Mouse (Mus musculus) heart, embryonic 15.5 days (tissue): Measurements from ENCODE around the gene Kcnq1. TPM values are rescaled to one million over a fixed set of nuclear protein-coding genes. Genes with fewer than 3 reads are reported as not detected.

Source experiments
- ATAC-seq: fragments of 200-750 bp; cut with Nextera tagmentation; replicated peaks from 2 replicates; pipeline ENCODE4 v1.8.0; 2017; ENCODE audit warnings: low read depth, moderate TSS enrichment; ENCODE audit not compliant: insufficient number of reproducible peaks, insufficient read depth, low FRiP score
- H3K27ac ChIP-seq: fragments of 300-500 bp; sonication (generic); 2 replicates; pipeline ENCODE4 v1.5.1; 2015; ENCODE audit warnings: mild to moderate bottlenecking, inconsistent platforms
- H3K27me3 ChIP-seq: fragments of 300-500 bp; sonication (generic); 2 replicates; pipeline ENCODE4 v1.6.1; 2015; ENCODE audit warnings: inconsistent platforms
- H3K36me3 ChIP-seq: fragments of 300-500 bp; sonication (generic); 2 replicates; pipeline ENCODE4 v1.6.1; 2015; ENCODE audit warnings: mild to moderate bottlenecking, inconsistent platforms
- H3K4me1 ChIP-seq: fragments of 300-500 bp; sonication (generic); replicated peaks from 2 replicates; pipeline ENCODE4 v1.6.1; 2015; ENCODE audit warnings: inconsistent platforms
- H3K4me2 ChIP-seq: fragments of 300-500 bp; sonication (generic); 2 replicates; pipeline ENCODE4 v1.6.1; 2015; ENCODE audit warnings: inconsistent platforms, mild to moderate bottlenecking, moderate library complexity
- H3K4me3 ChIP-seq: fragments of 300-500 bp; sonication (generic); 2 replicates; pipeline ENCODE4 v1.5.1; 2015; ENCODE audit warnings: mild to moderate bottlenecking, inconsistent platforms
- H3K9ac ChIP-seq: fragments of 300-500 bp; sonication (generic); 2 replicates; pipeline ENCODE4 v1.6.1; 2015; ENCODE audit warnings: mild to moderate bottlenecking, inconsistent platforms
- H3K9me3 ChIP-seq: fragments of 300-500 bp; sonication (generic); replicated peaks from 2 replicates; pipeline ENCODE4 v1.6.1; 2016; ENCODE audit warnings: inconsistent platforms
- WGBS: fragments of 180-500 bp; shearing (Covaris S2); methylation state at CpG from one replicate; pipeline ENCODE4 v1.1.7; 2015; ENCODE audit warnings: mixed read lengths; 5-methylcytosine and 5-hydroxymethylcytosine counted together
- polyA plus RNA-seq: library from polyadenylated mRNA; unstranded; fragments of >200 nt; fragmentation: Nextera tagmentation; extraction: Ambion mirVana; gene quantifications from 2 replicates; pipeline ENCODE4 v1.2.1, GENCODE M21; 2015

The Kcnq1 gene
- polyA plus RNA-seq, 1 experiment from 2014 or later: 27.5 TPM

- Histone ChIP-seq H3K4me2 (peak overlapping the region; percentile 44; the same call in 1 of the 2 replicates), H3K4me1 (peaks cover 73% of the 10 kb centered on the region), H3K4me3 (no peak overlapping the region), H3K9ac (no peak overlapping the region), H3K36me3 (no peaks in the 10 kb centered on the region), H3K27me3 (no peaks in the 10 kb centered on the region), H3K27ac (no peak overlapping the region), H3K9me3 (no peaks in the 10 kb centered on the region)
- no peak for ATAC-seq
- WGBS: 77% methylated on average over 7 of the region's 7 CpGs
Observed at GRCm38 (mm10) chr7:143368267-143368643, 262.1 kb downstream of the Kcnq1 start.

- no peaks in the 10 kb centered on the region for H3K9me3 ChIP-seq
- no peak overlapping the region for H3K4me3 ChIP-seq
- 12% methylated on average over 2 of the region's 2 CpGs for WGBS
- no peak overlapping the region for H3K9ac ChIP-seq
- no peak for ATAC-seq
- no peaks in the 10 kb centered on the region for H3K27me3 ChIP-seq
- H3K4me1 ChIP-seq: peaks cover 70% of the 10 kb centered on the region
- H3K27ac ChIP-seq: peak overlapping the region; percentile 67
- no peak overlapping the region for H3K4me2 ChIP-seq
- no peaks in the 10 kb centered on the region for H3K36me3 ChIP-seq
Observed at GRCm38 (mm10) chr7:143371336-143371735, 265.2 kb downstream of the Kcnq1 start.

GRCm38 (mm10) chr7:143373265-143373664 is 267.1 kb downstream of the Kcnq1 start:
- Histone ChIP-seq H3K4me1 (peaks cover 54% of the 10 kb centered on the region), H3K4me3 (no peak overlapping the region), H3K9ac (no peak overlapping the region), H3K4me2 (0 out of 2 replicates have a peak overlapping the region, but pooled peaks have one; percentile 21), H3K9me3 (no peaks in the 10 kb centered on the region), H3K27me3 (no peaks in the 10 kb centered on the region), H3K27ac (peak overlapping the region; percentile 67), H3K36me3 (no peaks in the 10 kb centered on the region)
- ATAC-seq: no peak
- WGBS: 42% methylated on average over 3 of the region's 3 CpGs

DNA sequence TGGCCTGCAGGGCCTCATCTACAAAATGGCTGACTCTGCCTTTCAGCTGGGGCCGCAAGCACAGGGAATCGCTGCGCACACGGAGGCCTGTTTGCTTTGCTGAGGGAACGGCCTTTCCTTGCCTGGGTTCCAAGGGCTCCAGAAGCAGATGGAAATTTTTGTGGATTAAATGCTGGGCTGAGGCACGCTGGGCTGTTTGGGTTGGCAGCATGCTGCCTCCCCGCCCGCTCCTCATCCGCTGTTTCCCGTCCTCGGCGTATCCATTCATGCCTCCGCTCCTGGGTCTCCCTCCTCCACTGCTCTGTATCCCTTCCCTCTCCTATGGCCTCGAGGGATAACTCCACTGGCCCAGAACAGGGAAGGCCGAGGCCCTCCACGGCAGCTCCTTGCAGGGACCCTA is 269.8 kb downstream of the Kcnq1 start:
- H3K9ac ChIP-seq: no peak overlapping the region
- 71% methylated on average over 16 of the region's 16 CpGs for WGBS
- no peak overlapping the region for H3K4me3 ChIP-seq
- no peaks in the 10 kb centered on the region for H3K9me3 ChIP-seq
- H3K4me1 ChIP-seq: peaks cover 47% of the 10 kb centered on the region
- peak; percentile 48; the same call in 1 of the 2 replicates for ATAC-seq
- peak overlapping the region; percentile 57 for H3K27ac ChIP-seq
- H3K4me2 ChIP-seq: no peak overlapping the region
- no peaks in the 10 kb centered on the region for H3K27me3 ChIP-seq
- H3K36me3 ChIP-seq: no peaks in the 10 kb centered on the region

DNA sequence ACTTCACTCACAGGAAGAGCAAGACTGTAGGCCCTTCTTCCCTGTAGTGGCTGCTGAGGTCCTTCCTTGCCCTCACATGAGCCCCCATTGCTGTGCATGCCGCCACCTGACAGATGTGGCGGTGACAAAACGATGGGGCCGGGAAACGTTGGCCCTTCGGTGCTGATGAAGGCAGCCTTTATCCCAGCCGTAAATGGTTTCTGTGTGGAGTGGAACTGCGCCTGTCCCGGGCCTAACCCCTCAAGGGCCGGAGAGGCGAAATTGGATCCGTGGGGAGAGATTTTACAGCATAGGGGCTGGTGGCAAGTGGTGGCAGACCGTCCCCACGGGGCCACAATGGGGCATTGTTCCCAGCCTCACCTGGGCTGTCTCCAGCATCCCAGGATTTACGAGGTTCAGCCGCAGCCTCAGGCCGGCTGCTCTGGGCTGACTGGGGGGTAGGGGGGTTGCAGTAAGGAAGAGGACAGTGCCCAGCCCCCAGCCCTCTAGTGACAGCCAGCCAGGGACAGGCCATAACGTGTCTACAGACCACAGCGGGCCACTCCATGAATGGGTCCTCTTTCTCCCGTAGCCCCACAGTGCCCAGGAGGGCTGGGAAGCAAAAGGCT is 274.4 kb downstream of the Kcnq1 start:
- WGBS: 79% methylated on average over 20 of the region's 20 CpGs
- no peak for ATAC-seq
- Histone ChIP-seq H3K36me3 (no peaks in the 10 kb centered on the region), H3K4me3 (no peak overlapping the region), H3K4me2 (no peak overlapping the region), H3K27me3 (no peaks in the 10 kb centered on the region), H3K27ac (no peak overlapping the region), H3K9ac (no peak overlapping the region), H3K4me1 (peaks cover 15% of the 10 kb centered on the region), H3K9me3 (no peaks in the 10 kb centered on the region)

DNA sequence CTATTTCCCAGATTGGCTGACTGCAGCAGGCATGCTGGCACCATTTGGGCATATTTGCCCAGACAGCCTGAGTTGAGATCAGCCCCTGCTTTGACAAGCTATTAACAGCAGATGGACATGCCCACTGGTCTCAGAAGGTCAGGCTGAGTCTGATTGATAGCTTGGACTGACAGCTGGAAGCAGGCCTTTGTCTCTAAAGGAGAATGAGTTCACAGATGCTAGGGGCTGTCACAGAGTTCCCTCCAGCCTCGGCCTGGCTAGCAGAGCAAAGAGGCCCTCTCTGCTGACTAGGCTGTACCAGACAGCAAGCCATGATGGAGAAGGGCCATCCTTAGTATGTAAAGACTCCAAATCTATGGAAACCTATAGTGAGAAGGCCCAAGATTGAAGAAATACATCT is 280.5 kb downstream of the Kcnq1 start:
- H3K9me3 ChIP-seq: no peaks in the 10 kb centered on the region
- peak overlapping the region; percentile 76 for H3K27ac ChIP-seq
- H3K4me3 ChIP-seq: no peak overlapping the region
- ATAC-seq: no peak
- H3K27me3 ChIP-seq: no peaks in the 10 kb centered on the region
- H3K4me1 ChIP-seq: peaks cover 61% of the 10 kb centered on the region
- WGBS: 31% methylated on average over 1 of the region's 1 CpGs
- H3K9ac ChIP-seq: no peak overlapping the region
- no peaks in the 10 kb centered on the region for H3K36me3 ChIP-seq
- no peak overlapping the region for H3K4me2 ChIP-seq

- WGBS: 30% methylated on average over 27 of the region's 27 CpGs
- H3K4me2 ChIP-seq: peak overlapping the region; percentile 6; the same call in 1 of the 2 replicates
- no peaks in the 10 kb centered on the region for H3K36me3 ChIP-seq
- no peaks in the 10 kb centered on the region for H3K27me3 ChIP-seq
- H3K9me3 ChIP-seq: no peaks in the 10 kb centered on the region
- H3K27ac ChIP-seq: peak overlapping the region; percentile 88
- no peak overlapping the region for H3K4me3 ChIP-seq
- ATAC-seq: peak; percentile 76
- H3K4me1 ChIP-seq: peaks cover 57% of the 10 kb centered on the region
- 0 out of 2 replicates have a peak overlapping the region, but pooled peaks have one; percentile 2 for H3K9ac ChIP-seq
Observed at GRCm38 (mm10) chr7:143388783-143389695, 282.9 kb downstream of the Kcnq1 start.

DNA sequence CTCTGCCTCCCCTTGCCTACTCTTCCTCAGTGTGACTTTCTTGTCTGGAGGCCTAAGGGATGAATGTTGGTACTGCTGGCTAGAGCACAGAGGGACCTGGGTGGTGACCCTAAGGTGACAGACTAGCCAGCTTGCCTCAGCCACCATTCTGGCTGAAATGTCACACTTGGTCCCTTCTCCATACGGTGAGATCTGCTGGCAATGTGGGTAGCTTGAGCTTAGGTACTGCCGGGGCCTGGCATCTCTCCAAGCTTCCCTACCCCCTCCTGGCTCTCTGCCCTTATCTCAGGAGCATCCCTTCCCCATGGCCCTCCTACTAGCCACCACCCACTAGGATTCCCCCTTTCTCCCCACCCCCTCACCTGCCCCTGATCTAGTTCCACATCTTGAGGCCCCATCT is 283.7 kb downstream of the Kcnq1 start:
- H3K4me2 ChIP-seq: peak overlapping the region; percentile 38; the same call in 1 of the 2 replicates
- 10% methylated on average over 2 of the region's 2 CpGs for WGBS
- H3K27me3 ChIP-seq: no peaks in the 10 kb centered on the region

GRCm38 (mm10) chr7:143390277-143390948 is 284.3 kb downstream of the Kcnq1 start:
- Histone ChIP-seq H3K27me3 (no peaks in the 10 kb centered on the region), H3K27ac (peak overlapping the region; percentile 88), H3K9ac (peak overlapping the region; percentile 15; the same call in 1 of the 2 replicates)

More for the DNA sequence above, 283.7 kb downstream of the Kcnq1 start:
- H3K9me3 ChIP-seq: no peaks in the 10 kb centered on the region
- H3K4me1 ChIP-seq: peaks cover 57% of the 10 kb centered on the region
- peak overlapping the region; percentile 88 for H3K27ac ChIP-seq
- peak overlapping the region; percentile 15; the same call in 1 of the 2 replicates for H3K9ac ChIP-seq
- ATAC-seq: no peak
- no peak overlapping the region for H3K4me3 ChIP-seq
- H3K36me3 ChIP-seq: no peaks in the 10 kb centered on the region

DNA sequence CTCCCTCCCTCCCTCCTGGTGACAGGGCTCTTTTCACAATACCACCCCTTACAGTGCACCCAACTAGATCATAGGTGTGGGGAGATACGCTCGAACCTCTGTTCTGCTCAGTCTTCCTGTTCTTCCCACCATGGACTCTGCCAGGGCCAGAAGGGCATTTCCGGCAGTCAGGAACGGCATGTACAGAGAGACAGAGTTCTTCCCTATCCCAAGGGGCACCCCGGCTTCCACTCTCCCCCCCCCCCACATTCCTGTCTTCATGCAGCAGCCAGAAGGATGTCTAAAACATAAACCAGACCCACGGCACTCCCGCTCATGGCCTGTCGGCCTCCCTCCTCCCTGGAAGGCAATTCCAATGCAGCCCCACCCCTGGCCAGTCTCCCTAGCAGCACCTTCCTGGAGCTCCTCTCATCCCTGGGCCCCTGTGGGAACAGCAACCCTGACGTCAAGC is 289.0 kb downstream of the Kcnq1 start:
- Histone ChIP-seq H3K27ac (peak overlapping the region; percentile 69), H3K9ac (no peak overlapping the region), H3K36me3 (no peaks in the 10 kb centered on the region), H3K4me2 (no peak overlapping the region), H3K9me3 (no peaks in the 10 kb centered on the region), H3K4me1 (peaks cover 19% of the 10 kb centered on the region), H3K4me3 (no peak overlapping the region), H3K27me3 (no peaks in the 10 kb centered on the region)
- peak; percentile 81 for ATAC-seq
- 13% methylated on average over 9 of the region's 9 CpGs for whole genome bisulfite sequencing

More at GRCm38 (mm10) chr7:143390277-143390948, 284.3 kb downstream of the Kcnq1 start:
- peak; percentile 16; the same call in 1 of the 2 replicates for ATAC-seq
- peaks cover 59% of the 10 kb centered on the region for H3K4me1 ChIP-seq
- WGBS: 49% methylated on average over 12 of the region's 12 CpGs
- no peaks in the 10 kb centered on the region for H3K36me3 ChIP-seq
- H3K9me3 ChIP-seq: no peaks in the 10 kb centered on the region
- H3K4me2 ChIP-seq: peak overlapping the region; percentile 38
- H3K4me3 ChIP-seq: no peak overlapping the region

- no peak overlapping the region for H3K27ac ChIP-seq
- no peaks in the 10 kb centered on the region for H3K36me3 ChIP-seq
- H3K9me3 ChIP-seq: no peaks in the 10 kb centered on the region
- H3K9ac ChIP-seq: no peak overlapping the region
- WGBS: 81% methylated on average over 10 of the region's 10 CpGs
- peaks cover 12% of the 10 kb centered on the region for H3K4me1 ChIP-seq
- no peak overlapping the region for H3K4me2 ChIP-seq
- ATAC-seq: no peak
- H3K27me3 ChIP-seq: no peaks in the 10 kb centered on the region
- H3K4me3 ChIP-seq: no peak overlapping the region
Observed at GRCm38 (mm10) chr7:143399756-143400155, 293.6 kb downstream of the Kcnq1 start.
